Mouse (Mus musculus): ENCODE measurements around the gene Pgbd5. TPM values are rescaled to one million over a fixed set of nuclear protein-coding genes. Genes with fewer than 3 reads are reported as not detected.
"Not testable (repeated sequence)": the region's sequence is repeated elsewhere in the genome, so short reads cannot be mapped to it uniquely, and the experiment has no call there.

The Pgbd5 gene
- polyA plus RNA-seq, 1 experiment from 2014 or later: 1.1 TPM

- Histone ChIP-seq H3K9me3 (ENCODE audit: control insufficient read depth, low read length) (no peaks in the 10 kb centered on the region), H3K27me3 (ENCODE audit: control insufficient read depth, insufficient read depth, low read length) (peaks cover 20% of the 10 kb centered on the region), H3K27ac (ENCODE audit: low read depth, low read length) (no peak overlapping the region), H3K4me3 (ENCODE audit: low read length) (no peak overlapping the region), H3K4me2 (replicated peaks; ENCODE audit: low read depth, low read length) (no peak overlapping the region), H3K36me3 (ENCODE audit: control insufficient read depth, insufficient read depth, low read length) (no peaks in the 10 kb centered on the region), H3K4me1 (ENCODE audit: control insufficient read depth, insufficient read depth, low read length) (peaks cover 5% of the 10 kb centered on the region; the same call in 1 of the 2 replicates), H3K9ac (ENCODE audit: low read depth, low read length) (no peak overlapping the region)
- WGBS: 50% methylated on average over 4 of the region's 4 CpGs
- no peak for ATAC-seq (ENCODE audit: low FRiP score, low TSS enrichment)
Measured at GRCm38 (mm10) chr8:124435170-124435569, 4.3 kb downstream of the Pgbd5 start.

GRCm38 (mm10) chr8:124434126-124434790, 5.2 kb downstream of the Pgbd5 start:
- H3K27ac ChIP-seq (ENCODE audit: low read depth, low read length): no peak overlapping the region
- H3K4me2 ChIP-seq (replicated peaks; ENCODE audit: low read depth, low read length): peak overlapping the region; percentile 99
- WGBS: under 1% methylated on average over 87 of the region's 101 CpGs
- peak; percentile 98 for ATAC-seq (ENCODE audit: low FRiP score, low TSS enrichment)
- H3K9me3 ChIP-seq (ENCODE audit: control insufficient read depth, low read length): no peaks in the 10 kb centered on the region
- no peaks in the 10 kb centered on the region for H3K36me3 ChIP-seq (ENCODE audit: control insufficient read depth, insufficient read depth, low read length)
- peak overlapping the region; percentile 65 for H3K4me3 ChIP-seq (ENCODE audit: low read length)
- H3K9ac ChIP-seq (ENCODE audit: low read depth, low read length): peak overlapping the region; percentile 66
- peaks cover 20% of the 10 kb centered on the region for H3K27me3 ChIP-seq (ENCODE audit: control insufficient read depth, insufficient read depth, low read length)
- H3K4me1 ChIP-seq (ENCODE audit: control insufficient read depth, insufficient read depth, low read length): peaks cover 5% of the 10 kb centered on the region; the same call in 1 of the 2 replicates

GRCm38 (mm10) chr8:124433451-124434125, 5.9 kb downstream of the Pgbd5 start:
- peak overlapping the region; percentile 66 for H3K9ac ChIP-seq (ENCODE audit: low read depth, low read length)
- peaks cover 20% of the 10 kb centered on the region for H3K27me3 ChIP-seq (ENCODE audit: control insufficient read depth, insufficient read depth, low read length)
- H3K4me1 ChIP-seq (ENCODE audit: control insufficient read depth, insufficient read depth, low read length): peaks cover 5% of the 10 kb centered on the region; the same call in 1 of the 2 replicates
- H3K9me3 ChIP-seq (ENCODE audit: control insufficient read depth, low read length): no peaks in the 10 kb centered on the region
- H3K27ac ChIP-seq (ENCODE audit: low read depth, low read length): no peak overlapping the region
- peak; percentile 26 for ATAC-seq (ENCODE audit: low FRiP score, low TSS enrichment)
- 1% methylated on average over 42 of the region's 56 CpGs for WGBS
- peak overlapping the region; percentile 99 for H3K4me2 ChIP-seq (replicated peaks; ENCODE audit: low read depth, low read length)
- H3K4me3 ChIP-seq (ENCODE audit: low read length): peak overlapping the region; percentile 65
- no peaks in the 10 kb centered on the region for H3K36me3 ChIP-seq (ENCODE audit: control insufficient read depth, insufficient read depth, low read length)

- Histone ChIP-seq H3K4me1 (ENCODE audit: control insufficient read depth, insufficient read depth, low read length) (peaks cover 10% of the 10 kb centered on the region; the same call in 1 of the 2 replicates), H3K4me2 (replicated peaks; ENCODE audit: low read depth, low read length) (no peak overlapping the region), H3K9me3 (ENCODE audit: control insufficient read depth, low read length) (no peaks in the 10 kb centered on the region), H3K9ac (ENCODE audit: low read depth, low read length) (no peak overlapping the region), H3K4me3 (ENCODE audit: low read length) (no peak overlapping the region), H3K36me3 (ENCODE audit: control insufficient read depth, insufficient read depth, low read length) (no peaks in the 10 kb centered on the region), H3K27ac (ENCODE audit: low read depth, low read length) (no peak overlapping the region), H3K27me3 (ENCODE audit: control insufficient read depth, insufficient read depth, low read length) (peaks cover 20% of the 10 kb centered on the region)
- WGBS: 38% methylated on average over 6 of the region's 6 CpGs
- ATAC-seq (ENCODE audit: low FRiP score, low TSS enrichment): no peak
Measured at GRCm38 (mm10) chr8:124430881-124431280, 8.6 kb downstream of the Pgbd5 start.

GRCm38 (mm10) chr8:124429417-124429816, 10.0 kb downstream of the Pgbd5 start:
- Histone ChIP-seq H3K27me3 (ENCODE audit: control insufficient read depth, insufficient read depth, low read length) (peaks cover 20% of the 10 kb centered on the region), H3K4me1 (ENCODE audit: control insufficient read depth, insufficient read depth, low read length) (peaks cover 10% of the 10 kb centered on the region; the same call in 1 of the 2 replicates), H3K27ac (ENCODE audit: low read depth, low read length) (no peak overlapping the region), H3K9me3 (ENCODE audit: control insufficient read depth, low read length) (no peaks in the 10 kb centered on the region), H3K36me3 (ENCODE audit: control insufficient read depth, insufficient read depth, low read length) (no peaks in the 10 kb centered on the region), H3K4me2 (replicated peaks; ENCODE audit: low read depth, low read length) (no peak overlapping the region), H3K9ac (ENCODE audit: low read depth, low read length) (no peak overlapping the region), H3K4me3 (ENCODE audit: low read length) (no peak overlapping the region)
- WGBS: 34% methylated on average over 6 of the region's 6 CpGs
- no peak for ATAC-seq (ENCODE audit: low FRiP score, low TSS enrichment)

GRCm38 (mm10) chr8:124428721-124429120, 10.7 kb downstream of the Pgbd5 start:
- ATAC-seq (ENCODE audit: low FRiP score, low TSS enrichment); H3K4me3 ChIP-seq (ENCODE audit: low read length); H3K9ac ChIP-seq (ENCODE audit: low read depth, low read length); H3K27ac ChIP-seq (ENCODE audit: low read depth, low read length); H3K4me2 ChIP-seq (replicated peaks; ENCODE audit: low read depth, low read length); H3K36me3 ChIP-seq (ENCODE audit: control insufficient read depth, insufficient read depth, low read length); H3K9me3 ChIP-seq (ENCODE audit: control insufficient read depth, low read length); H3K4me1 ChIP-seq (ENCODE audit: control insufficient read depth, insufficient read depth, low read length): not testable (repeated sequence)
- peaks cover 17% of the 10 kb centered on the region for H3K27me3 ChIP-seq (ENCODE audit: control insufficient read depth, insufficient read depth, low read length)
- 66% methylated on average over 2 of the region's 2 CpGs for WGBS

- Histone ChIP-seq H3K27me3 (ENCODE audit: control insufficient read depth, insufficient read depth, low read length) (no peaks in the 10 kb centered on the region), H3K4me3 (ENCODE audit: low read length) (no peak overlapping the region), H3K4me2 (replicated peaks; ENCODE audit: low read depth, low read length) (no peak overlapping the region), H3K9ac (ENCODE audit: low read depth, low read length) (no peak overlapping the region), H3K9me3 (ENCODE audit: control insufficient read depth, low read length) (no peaks in the 10 kb centered on the region), H3K27ac (ENCODE audit: low read depth, low read length) (no peak overlapping the region), H3K36me3 (ENCODE audit: control insufficient read depth, insufficient read depth, low read length) (no peaks in the 10 kb centered on the region), H3K4me1 (ENCODE audit: control insufficient read depth, insufficient read depth, low read length) (no peaks in the 10 kb centered on the region)
- WGBS: 41% methylated on average over 8 of the region's 8 CpGs
- ATAC-seq (ENCODE audit: low FRiP score, low TSS enrichment): no peak
Measured at GRCm38 (mm10) chr8:124421413-124421812, 18.0 kb downstream of the Pgbd5 start.

- Histone ChIP-seq H3K27me3 (ENCODE audit: control insufficient read depth, insufficient read depth, low read length) (no peaks in the 10 kb centered on the region), H3K36me3 (ENCODE audit: control insufficient read depth, insufficient read depth, low read length) (no peaks in the 10 kb centered on the region), H3K4me2 (replicated peaks; ENCODE audit: low read depth, low read length) (no peak overlapping the region), H3K4me3 (ENCODE audit: low read length) (no peak overlapping the region), H3K9me3 (ENCODE audit: control insufficient read depth, low read length) (no peaks in the 10 kb centered on the region), H3K9ac (ENCODE audit: low read depth, low read length) (no peak overlapping the region), H3K4me1 (ENCODE audit: control insufficient read depth, insufficient read depth, low read length) (peaks cover 5% of the 10 kb centered on the region; the same call in 1 of the 2 replicates), H3K27ac (ENCODE audit: low read depth, low read length) (no peak overlapping the region)
- no peak for ATAC-seq (ENCODE audit: low FRiP score, low TSS enrichment)
- WGBS: 94% methylated on average over 5 of the region's 5 CpGs
Measured at GRCm38 (mm10) chr8:124418927-124419326, 20.5 kb downstream of the Pgbd5 start.

GRCm38 (mm10) chr8:124418185-124418584, 21.3 kb downstream of the Pgbd5 start:
- Histone ChIP-seq H3K4me2 (replicated peaks; ENCODE audit: low read depth, low read length) (no peak overlapping the region), H3K9me3 (ENCODE audit: control insufficient read depth, low read length) (no peaks in the 10 kb centered on the region), H3K27ac (ENCODE audit: low read depth, low read length) (no peak overlapping the region), H3K4me3 (ENCODE audit: low read length) (no peak overlapping the region), H3K36me3 (ENCODE audit: control insufficient read depth, insufficient read depth, low read length) (no peaks in the 10 kb centered on the region), H3K27me3 (ENCODE audit: control insufficient read depth, insufficient read depth, low read length) (no peaks in the 10 kb centered on the region), H3K9ac (ENCODE audit: low read depth, low read length) (no peak overlapping the region), H3K4me1 (ENCODE audit: control insufficient read depth, insufficient read depth, low read length) (peaks cover 5% of the 10 kb centered on the region; the same call in 1 of the 2 replicates)
- 76% methylated on average over 6 of the region's 6 CpGs for WGBS
- no peak for ATAC-seq (ENCODE audit: low FRiP score, low TSS enrichment)

Data from kidney, embryonic 14.5 days (tissue).